Mouse (Mus musculus): ENCODE measurements at regions not wholly inside any gene's neighbourhood (a gene's known extent, or its start where the extent isn't known, plus 50 kb on each side); places are given as distances from the start of the nearest gene placed in this dataset.

GRCm38 (mm10) chr1:111699030-111699732, 165.5 kb downstream of the Dsel start:
- DNase-seq (ENCODE audit: low spot score, missing footprints): no peak
- 0 out of 2 replicates have a peak, but pooled peaks cover 3% of the 10 kb centered on the region for H3K4me1 ChIP-seq (ENCODE audit: control insufficient read depth, insufficient read depth, low read length)
- ATAC-seq (ENCODE audit: low FRiP score): peak; percentile 61; the same call in 1 of the 2 replicates

GRCm38 (mm10) chr1:111660950-111661349, 203.8 kb downstream of the Dsel start:
- Histone ChIP-seq H3K9ac (ENCODE audit: low read length) (no peak overlapping the region), H3K27ac (ENCODE audit: low read depth, low read length) (no peak overlapping the region), H3K9me3 (ENCODE audit: control insufficient read depth, low read length) (no peaks in the 10 kb centered on the region), H3K4me2 (no peak overlapping the region), H3K4me3 (ENCODE audit: low read depth, low read length) (no peak overlapping the region), H3K36me3 (ENCODE audit: control insufficient read depth, insufficient read depth, low read length) (no peaks in the 10 kb centered on the region), H3K4me1 (ENCODE audit: control insufficient read depth, insufficient read depth, low read length) (no peaks in the 10 kb centered on the region), H3K27me3 (ENCODE audit: control insufficient read depth, insufficient read depth, low read length) (no peaks in the 10 kb centered on the region)
- ATAC-seq (ENCODE audit: low FRiP score): peak; percentile 46
- no peak for DNase-seq (ENCODE audit: low spot score, missing footprints)
- 91% methylated on average over 1 of the region's 1 CpGs for WGBS

More at GRCm38 (mm10) chr1:111699030-111699732, 165.5 kb downstream of the Dsel start:
- Histone ChIP-seq H3K27me3 (ENCODE audit: control insufficient read depth, insufficient read depth, low read length) (no peaks in the 10 kb centered on the region), H3K36me3 (ENCODE audit: control insufficient read depth, insufficient read depth, low read length) (no peaks in the 10 kb centered on the region), H3K27ac (ENCODE audit: low read depth, low read length) (no peak overlapping the region; the same call in 1 of the 2 replicates), H3K4me2 (no peak overlapping the region), H3K9me3 (ENCODE audit: control insufficient read depth, low read length) (no peaks in the 10 kb centered on the region), H3K4me3 (ENCODE audit: low read depth, low read length) (no peak overlapping the region), H3K9ac (ENCODE audit: low read length) (no peak overlapping the region)

- H3K4me3 ChIP-seq (ENCODE audit: low read depth, low read length): no peak overlapping the region
- H3K9ac ChIP-seq (ENCODE audit: low read length): no peak overlapping the region
- 4% methylated on average over 2 of the region's 2 CpGs for WGBS
Observed at GRCm38 (mm10) chr1:111660099-111660670, 204.5 kb downstream of the Dsel start.

GRCm38 (mm10) chr1:111633860-111634460, 230.8 kb downstream of the Dsel start:
- no peak overlapping the region for H3K9ac ChIP-seq (ENCODE audit: low read length)
- peak; percentile 89 for ATAC-seq (ENCODE audit: low FRiP score)
- H3K4me1 ChIP-seq (ENCODE audit: control insufficient read depth, insufficient read depth, low read length): no peaks in the 10 kb centered on the region
- no peak overlapping the region for H3K4me3 ChIP-seq (ENCODE audit: low read depth, low read length)
- no peaks in the 10 kb centered on the region for H3K27me3 ChIP-seq (ENCODE audit: control insufficient read depth, insufficient read depth, low read length)
- DNase-seq (ENCODE audit: low spot score, missing footprints): peak; percentile 90
- H3K27ac ChIP-seq (ENCODE audit: low read depth, low read length): no peak overlapping the region
- WGBS: 65% methylated on average over 3 of the region's 3 CpGs
- no peak overlapping the region for H3K4me2 ChIP-seq
- H3K36me3 ChIP-seq (ENCODE audit: control insufficient read depth, insufficient read depth, low read length): no peaks in the 10 kb centered on the region
- no peaks in the 10 kb centered on the region for H3K9me3 ChIP-seq (ENCODE audit: control insufficient read depth, low read length)

More at GRCm38 (mm10) chr1:111660099-111660670, 204.5 kb downstream of the Dsel start:
- no peak overlapping the region for H3K27ac ChIP-seq (ENCODE audit: low read depth, low read length)
- no peaks in the 10 kb centered on the region for H3K27me3 ChIP-seq (ENCODE audit: control insufficient read depth, insufficient read depth, low read length)
- peak; percentile 89 for DNase-seq (ENCODE audit: low spot score, missing footprints)
- no peaks in the 10 kb centered on the region for H3K36me3 ChIP-seq (ENCODE audit: control insufficient read depth, insufficient read depth, low read length)
- no peaks in the 10 kb centered on the region for H3K4me1 ChIP-seq (ENCODE audit: control insufficient read depth, insufficient read depth, low read length)
- H3K4me2 ChIP-seq: no peak overlapping the region
- H3K9me3 ChIP-seq (ENCODE audit: control insufficient read depth, low read length): no peaks in the 10 kb centered on the region
- ATAC-seq (ENCODE audit: low FRiP score): peak; percentile 70; the same call in 1 of the 2 replicates
